Mouse (Mus musculus) erythroblast, adult 5-6 weeks (primary cell): Measurements from ENCODE around the gene Noc2l. TPM values are rescaled to one million over a fixed set of nuclear protein-coding genes. Genes with fewer than 3 reads are reported as not detected.

Experiments used
- ATAC-seq: replicated peaks from 2 replicates; pipeline ENCODE4 v1.8.0; 2016; ENCODE audit warnings: moderate number of reproducible peaks, mild to moderate bottlenecking, moderate TSS enrichment, inconsistent platforms; ENCODE audit not compliant: poor library complexity, low FRiP score, severe bottlenecking
- total RNA-seq, 2 experiments: library from RNA; stranded (forward) in 1 of 2; stranded (reverse) in 1 of 2; fragments of 150-400 nt in 1 of 2; fragments of 200-764, 138-1000 nt in 1 of 2; gene quantifications; 2 replicates each; pipeline versions ENCODE4 v1.2.3 to v1.2.4; 2015 to 2017; ENCODE audit warnings: low replicate concordance in 2 of 2

The Noc2l gene
- total RNA-seq, 2 experiments from 2014 or later, result 15.0 to 24.8 TPM

DNA sequence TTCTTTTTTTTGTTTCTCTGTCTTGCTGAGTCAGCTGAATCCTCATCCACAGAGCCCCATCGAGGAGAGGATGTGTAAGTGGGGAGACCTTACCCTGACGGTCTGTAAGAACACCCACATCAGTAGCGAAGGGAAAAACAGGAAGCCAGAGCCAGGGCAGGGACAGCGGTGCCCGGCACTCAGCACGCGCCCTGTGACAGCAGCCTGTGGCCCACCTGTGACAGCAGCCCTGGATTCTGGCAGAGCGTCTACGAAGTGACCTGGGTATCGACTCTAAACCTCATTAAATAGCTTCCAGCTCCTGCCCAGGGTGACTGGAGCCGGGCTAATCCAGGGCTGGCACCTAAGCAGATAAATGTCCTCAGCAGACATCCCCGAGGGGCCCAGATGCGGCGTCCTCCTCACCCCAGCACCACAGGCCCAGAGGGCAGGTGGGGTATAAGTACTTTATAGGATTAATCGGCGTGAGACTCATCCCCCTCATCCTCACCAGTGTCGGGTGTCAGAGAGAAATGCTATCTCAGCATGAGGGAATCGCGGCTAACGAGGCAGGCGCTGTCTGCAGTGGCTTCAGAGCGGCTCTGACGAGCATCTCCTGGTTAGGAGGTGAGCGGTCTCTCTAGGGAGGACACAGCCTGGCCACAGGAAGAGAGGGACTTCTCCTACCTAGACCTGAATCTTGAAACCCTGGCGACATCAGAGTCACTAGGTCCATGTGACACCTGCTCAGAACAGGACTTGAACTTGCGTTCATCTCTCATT is 19.4 kb downstream of the Noc2l start, which contains the start of gene Samd11:
TSS of gene Samd11 (minus strand) at position 580 of the 762 bp plus-strand sequence.
- ATAC-seq, result peak; percentile 56

Other genes with a start within 250 kb of the Noc2l start
- 1.0 and 4.4 TPM in 2 replicates for gene B3galt6, start 243.4 kb upstream of the Noc2l start, total RNA-seq (2015; ENCODE audit: low replicate concordance)
- gene B3galt6, start 243.4 kb upstream of the Noc2l start, total RNA-seq (2017; ENCODE audit: low replicate concordance), result 1.2 and 1.4 TPM in 2 replicates
- gene Sdf4, start 243.1 kb upstream of the Noc2l start, total RNA-seq (2015; ENCODE audit: low replicate concordance), result 11.1 and 16.7 TPM in 2 replicates
- gene Sdf4, start 243.1 kb upstream of the Noc2l start, total RNA-seq (2017; ENCODE audit: low replicate concordance), result 101 and 127 TPM in 2 replicates
- 5.2 TPM in 1 of 2 replicates, not detected in the other for gene Tnfrsf4, start 222.2 kb upstream of the Noc2l start, total RNA-seq (2015; ENCODE audit: low replicate concordance)
- gene Tnfrsf4, start 222.2 kb upstream of the Noc2l start, total RNA-seq (2017; ENCODE audit: low replicate concordance), result 5.5 TPM in 1 of 2 replicates, not detected in the other
- 16.5 TPM in 1 of 2 replicates, not detected in the other for gene Tnfrsf18, start 209.8 kb upstream of the Noc2l start, total RNA-seq (2015; ENCODE audit: low replicate concordance)
- 2.3 and 2.9 TPM in 2 replicates for gene Tnfrsf18, start 209.8 kb upstream of the Noc2l start, total RNA-seq (2017; ENCODE audit: low replicate concordance)
- not detected in 2 replicates for gene Ttll10, start 176.6 kb upstream of the Noc2l start, total RNA-seq (2015; ENCODE audit: low replicate concordance)
- gene Ttll10, start 176.6 kb upstream of the Noc2l start, total RNA-seq (2017; ENCODE audit: low replicate concordance), result not detected in 2 replicates
- 5.2 and 7.7 TPM in 2 replicates for gene 9430015G10Rik, start 126.0 kb upstream of the Noc2l start, total RNA-seq (2015; ENCODE audit: low replicate concordance)
- 11.6 and 16.0 TPM in 2 replicates for gene 9430015G10Rik, start 126.0 kb upstream of the Noc2l start, total RNA-seq (2017; ENCODE audit: low replicate concordance)
- gene Rnf223, start 105.5 kb upstream of the Noc2l start, total RNA-seq (2015; ENCODE audit: low replicate concordance), result not detected in 2 replicates
- gene Rnf223, start 105.5 kb upstream of the Noc2l start, total RNA-seq (2017; ENCODE audit: low replicate concordance), result not detected in 2 replicates
- gene Agrn, start 38.5 kb upstream of the Noc2l start, total RNA-seq (2015; ENCODE audit: low replicate concordance), result 24.2 and 26.7 TPM in 2 replicates
- 22.9 and 27.7 TPM in 2 replicates for gene Agrn, start 38.5 kb upstream of the Noc2l start, total RNA-seq (2017; ENCODE audit: low replicate concordance)
- gene Isg15, start 35.2 kb upstream of the Noc2l start, total RNA-seq (2015; ENCODE audit: low replicate concordance), result 70.9 and 108 TPM in 2 replicates
- 185 and 281 TPM in 2 replicates for gene Isg15, start 35.2 kb upstream of the Noc2l start, total RNA-seq (2017; ENCODE audit: low replicate concordance)
- gene AW011738, start 32.7 kb upstream of the Noc2l start, total RNA-seq (2015; ENCODE audit: low replicate concordance), result 8.3 and 18.6 TPM in 2 replicates
- gene AW011738, start 32.7 kb upstream of the Noc2l start, total RNA-seq (2017; ENCODE audit: low replicate concordance), result 29.9 and 35.8 TPM in 2 replicates
- 2.3 and 3.6 TPM in 2 replicates for gene Perm1, start 20.1 kb upstream of the Noc2l start, total RNA-seq (2015; ENCODE audit: low replicate concordance)
- 4.3 and 4.9 TPM in 2 replicates for gene Perm1, start 20.1 kb upstream of the Noc2l start, total RNA-seq (2017; ENCODE audit: low replicate concordance)
- gene Plekhn1, start 1.2 kb upstream of the Noc2l start, total RNA-seq (2015; ENCODE audit: low replicate concordance), result 11.0 and 11.1 TPM in 2 replicates
- 9.9 and 12.8 TPM in 2 replicates for gene Plekhn1, start 1.2 kb upstream of the Noc2l start, total RNA-seq (2017; ENCODE audit: low replicate concordance)
- gene Samd11, start 19.6 kb downstream of the Noc2l start, total RNA-seq (2015; ENCODE audit: low replicate concordance), result 110 and 112 TPM in 2 replicates
- 181 and 200 TPM in 2 replicates for gene Samd11, start 19.6 kb downstream of the Noc2l start, total RNA-seq (2017; ENCODE audit: low replicate concordance)
- gene Vmn2r-ps159, start 95.1 kb downstream of the Noc2l start, total RNA-seq (2015; ENCODE audit: low replicate concordance), result not detected in 2 replicates
- not detected in 2 replicates for gene Vmn2r-ps159, start 95.1 kb downstream of the Noc2l start, total RNA-seq (2017; ENCODE audit: low replicate concordance)